Mouse (Mus musculus) midbrain, embryonic 16.5 days (tissue): ENCODE data around the gene Cir1. TPM values are rescaled to one million over a fixed set of nuclear protein-coding genes. Genes with fewer than 3 reads are reported as not detected.
A peak's percentile ranks its signal among the peaks of the same experiment; 100 is the strongest.

ENCODE experiments used
- ATAC-seq: fragments of 200-750 bp; cut with Nextera tagmentation; 2 replicates; pipeline ENCODE4 v1.8.0; 2017; ENCODE audit warnings: moderate TSS enrichment
- H3K27ac ChIP-seq: fragments of 300-500 bp; sonication (generic); 2 replicates; pipeline ENCODE4 v1.5.1; 2014; ENCODE audit warnings: mild to moderate bottlenecking, low read length, mixed read lengths
- H3K27me3 ChIP-seq: fragments of 300-500 bp; sonication (generic); 2 replicates; pipeline ENCODE4 v1.6.1; 2014; ENCODE audit warnings: low read depth, low read length, mixed read lengths; ENCODE audit not compliant: control insufficient read depth, insufficient read depth
- H3K36me3 ChIP-seq: fragments of 300-500 bp; sonication (generic); 2 replicates; pipeline ENCODE4 v1.6.1; 2014; ENCODE audit warnings: mild to moderate bottlenecking, low read length, moderate library complexity, mixed read lengths; ENCODE audit not compliant: control insufficient read depth, insufficient read depth
- H3K4me1 ChIP-seq: fragments of 300-500 bp; sonication (generic); 2 replicates; pipeline ENCODE4 v1.6.1; 2014; ENCODE audit warnings: mild to moderate bottlenecking, low read length, mixed read lengths; ENCODE audit not compliant: control insufficient read depth, insufficient read depth
- H3K4me2 ChIP-seq: fragments of 300-500 bp; sonication (generic); 2 replicates; pipeline ENCODE4 v1.6.1; 2014; ENCODE audit warnings: mild to moderate bottlenecking, low read length, mixed read lengths
- H3K4me3 ChIP-seq: fragments of 300-500 bp; sonication (generic); 2 replicates; pipeline ENCODE4 v1.5.1; 2014; ENCODE audit warnings: low read depth, mild to moderate bottlenecking, low read length, moderate library complexity, mixed read lengths
- H3K9ac ChIP-seq: fragments of 300-500 bp; sonication (generic); 2 replicates; pipeline ENCODE4 v1.6.1; 2014; ENCODE audit warnings: low read depth, low read length, mixed read lengths
- H3K9me3 ChIP-seq: fragments of 300-500 bp; sonication (generic); replicated peaks from 2 replicates; pipeline ENCODE4 v1.6.1; 2014; ENCODE audit warnings: mild to moderate bottlenecking, low read length, mixed read lengths; ENCODE audit not compliant: control insufficient read depth, poor library complexity, severe bottlenecking
- WGBS: fragments of 180-500 bp; shearing (Covaris S2); extraction: QIAGEN DNeasy Blood & Tissue Kit; methylation state at CpG from one replicate; pipeline ENCODE4 v1.1.7; 2014; 5-methylcytosine and 5-hydroxymethylcytosine counted together
- polyA plus RNA-seq: library from polyadenylated mRNA; unstranded; fragments of >200 nt; fragmentation: Nextera tagmentation; extraction: Ambion mirVana; gene quantifications from 2 replicates; pipeline ENCODE4 v1.2.1, GENCODE M21; 2015

The Cir1 gene
- polyA plus RNA-seq, 1 experiment from 2014 or later = 25.5 TPM

DNA sequence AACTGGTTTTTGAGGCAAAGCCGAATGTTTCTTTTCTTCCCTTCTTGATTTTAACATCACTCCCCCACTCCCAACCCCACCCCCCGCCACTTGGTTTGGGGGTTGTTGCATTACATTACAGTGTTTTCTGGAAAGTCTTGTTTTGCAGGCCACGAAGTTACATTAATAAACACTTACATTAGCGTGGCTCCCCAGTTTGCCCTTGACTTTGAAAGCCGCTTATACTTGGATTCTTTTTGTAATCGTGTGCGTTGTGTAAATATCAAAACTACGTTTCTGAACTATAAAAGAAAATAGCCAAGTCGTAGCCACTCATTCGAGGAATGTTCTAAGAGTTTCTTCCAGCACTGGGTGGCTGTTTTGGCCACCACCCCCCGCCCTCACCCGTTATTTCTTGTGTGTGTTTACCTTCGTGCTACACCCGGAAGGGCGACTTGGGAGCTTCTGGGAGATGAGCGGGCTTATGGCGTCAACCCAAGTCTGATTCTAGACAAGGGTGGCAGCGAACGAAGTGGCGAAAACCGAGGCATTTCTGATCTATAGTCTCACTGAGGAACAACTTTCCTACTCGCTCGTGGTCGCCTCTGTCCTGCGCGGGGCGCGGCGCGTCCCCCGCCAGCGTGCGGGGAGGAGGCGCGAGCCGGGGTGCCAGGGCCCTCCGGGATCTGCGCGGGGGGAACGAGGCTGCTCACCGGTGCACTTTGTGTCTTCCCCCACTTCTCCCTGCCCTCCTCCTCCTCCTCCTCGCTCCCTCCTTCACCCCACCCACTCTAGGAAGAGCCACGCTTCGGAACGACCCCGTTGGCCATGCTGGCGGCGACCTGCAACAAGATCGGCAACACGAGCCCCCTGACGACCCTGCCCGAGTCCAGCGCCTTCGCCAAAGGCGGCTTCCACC is 39.9 kb downstream of the Cir1 start:
- H3K4me2 ChIP-seq = peak overlapping the region; percentile 51

DNA sequence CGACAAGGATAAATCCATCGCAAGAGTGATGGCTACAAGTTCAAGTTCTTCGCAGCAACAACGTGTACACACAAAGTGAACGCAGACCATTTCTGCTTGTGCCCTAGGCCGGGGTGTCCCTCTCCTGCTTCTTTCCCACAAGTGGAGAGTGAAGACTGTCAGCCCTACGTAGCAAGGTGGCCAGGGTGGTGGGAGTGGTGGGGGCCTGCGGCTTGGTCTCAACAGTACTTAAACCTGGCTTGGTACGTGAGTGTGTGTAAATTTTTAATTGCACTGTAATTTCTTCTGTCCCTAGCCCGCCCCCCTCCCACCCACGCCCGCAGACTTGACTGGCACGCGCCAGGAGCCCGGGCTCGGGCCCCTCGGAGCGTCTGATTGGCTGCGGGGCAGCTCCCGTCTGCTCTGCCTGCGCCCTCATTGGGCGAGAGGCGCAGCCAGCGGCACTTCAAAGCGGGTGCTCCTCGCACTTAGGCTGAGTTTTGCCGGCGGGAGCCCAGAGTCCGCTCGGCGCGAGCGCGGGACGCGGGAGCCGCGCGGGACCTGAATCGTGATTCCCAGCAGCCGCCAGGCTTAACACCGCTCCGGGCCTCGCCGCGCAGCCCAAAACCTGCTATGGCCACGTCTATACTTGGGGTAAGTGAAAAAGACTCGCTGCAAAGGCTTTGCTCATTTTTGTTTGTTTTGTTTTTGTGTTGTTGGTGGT is 40.9 kb downstream of the Cir1 start, which contains the start of gene Sp9:
Sp9 (plus strand) TSS at position 467 of the 703 bp plus-strand sequence.
- peak; percentile 81 for ATAC-seq
- H3K27ac ChIP-seq = peak within 1 kb of the TSS; percentile 59
- under 1% methylated on average over 48 of the region's 48 CpGs for WGBS
- no peaks in the 10 kb centered on the region for H3K9me3 ChIP-seq
- H3K4me2 ChIP-seq = peak within 1 kb of the TSS; percentile 51
- peak within 1 kb of the TSS; percentile 39 for H3K4me3 ChIP-seq
- H3K4me1 ChIP-seq = peaks cover 21% of the 10 kb centered on the region
- H3K36me3 ChIP-seq = no peaks in the 10 kb centered on the region
- peaks cover 26% of the 10 kb centered on the region for H3K27me3 ChIP-seq
- H3K9ac ChIP-seq = peak within 1 kb of the TSS; percentile 38; the same call in 1 of the 2 replicates

More for the DNA sequence above, 39.9 kb downstream of the Cir1 start:
- Histone ChIP-seq H3K4me3 (peak overlapping the region; percentile 39), H3K27ac (peak overlapping the region; percentile 59), H3K4me1 (peaks cover 21% of the 10 kb centered on the region), H3K36me3 (no peaks in the 10 kb centered on the region), H3K27me3 (peaks cover 23% of the 10 kb centered on the region), H3K9me3 (no peaks in the 10 kb centered on the region), H3K9ac (peak overlapping the region; percentile 58; the same call in 1 of the 2 replicates)
- ATAC-seq = 0 out of 2 replicates have a peak, but pooled peaks have one; percentile 11
- WGBS = under 1% methylated on average over 54 of the region's 55 CpGs

DNA sequence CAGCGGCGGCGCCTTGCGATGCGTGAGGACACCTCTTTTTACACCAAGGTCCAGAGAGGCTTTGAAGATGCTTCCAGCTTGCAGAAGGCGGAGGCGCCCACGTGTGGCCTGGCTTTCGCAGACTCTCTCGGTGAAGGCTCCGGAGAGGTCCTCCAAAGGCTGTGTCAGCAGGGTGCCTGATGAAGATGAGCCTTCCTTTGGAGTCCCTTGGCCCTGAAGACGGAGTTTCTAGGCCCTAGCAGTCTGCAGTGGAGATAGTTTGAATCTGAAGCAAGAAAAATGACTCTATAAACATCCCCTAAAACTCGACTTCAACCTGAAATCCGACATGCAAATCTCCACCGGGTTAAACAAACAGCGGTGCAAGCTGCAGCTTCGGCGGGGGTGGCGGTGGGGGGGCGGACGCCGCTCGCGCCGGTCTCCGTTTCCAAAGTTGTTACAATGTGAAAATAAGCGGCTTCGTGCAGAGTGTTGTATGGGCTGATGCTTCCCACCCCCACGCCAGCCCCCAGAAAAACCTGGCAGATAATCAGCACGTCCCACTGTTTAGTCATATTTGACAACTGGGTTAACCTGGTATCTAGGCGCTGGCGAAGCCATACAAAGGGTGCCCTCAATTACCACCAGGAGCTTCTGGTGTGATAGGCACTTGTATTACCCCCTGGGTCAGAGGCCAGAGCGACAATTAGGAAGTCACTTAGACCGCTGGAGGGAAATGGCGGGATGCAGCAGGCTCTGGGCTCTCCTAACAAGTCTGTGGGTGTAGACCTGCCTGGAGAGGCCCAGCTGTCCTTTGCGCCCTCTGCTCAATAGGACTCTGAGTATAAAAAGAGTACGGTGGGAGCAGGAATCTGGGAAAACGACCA is 41.7 kb downstream of the Cir1 start:
- 1% methylated on average over 38 of the region's 38 CpGs for WGBS
- Histone ChIP-seq H3K27ac (peak overlapping the region; percentile 28; the same call in 1 of the 2 replicates), H3K9ac (no peak overlapping the region), H3K4me3 (peak overlapping the region; percentile 39), H3K9me3 (no peaks in the 10 kb centered on the region), H3K36me3 (no peaks in the 10 kb centered on the region), H3K4me2 (peak overlapping the region; percentile 37), H3K4me1 (peaks cover 21% of the 10 kb centered on the region), H3K27me3 (peaks cover 33% of the 10 kb centered on the region)
- 0 out of 2 replicates have a peak, but pooled peaks have one; percentile 12 for ATAC-seq

DNA sequence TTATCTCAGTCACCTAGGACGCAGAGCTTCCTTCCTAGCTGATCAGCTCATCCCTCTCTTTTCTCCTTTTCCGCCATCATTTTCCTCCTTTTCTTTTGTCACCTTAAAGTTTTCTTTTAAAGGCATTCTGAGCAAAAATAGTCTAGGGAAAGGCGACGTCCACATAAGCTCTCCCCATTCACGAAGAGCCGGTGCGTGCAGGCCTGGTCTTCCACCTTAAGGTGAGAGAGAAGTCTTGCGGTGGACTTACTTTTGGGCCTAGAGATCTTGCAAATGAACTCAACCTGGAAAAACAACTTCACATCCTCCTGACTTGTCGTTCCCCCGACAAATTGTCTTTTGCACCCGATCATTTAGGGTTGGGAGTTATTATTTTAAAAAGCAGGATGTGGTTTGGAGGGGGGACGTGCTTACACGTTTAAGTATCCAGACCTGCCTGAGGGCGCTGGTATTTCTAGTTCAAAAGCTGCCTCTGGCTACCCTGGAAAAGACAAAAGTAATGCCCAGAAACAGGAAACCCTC is 42.4 kb downstream of the Cir1 start:
- 3% methylated on average over 14 of the region's 14 CpGs for WGBS
- Histone ChIP-seq H3K4me3 (no peak overlapping the region), H3K4me2 (peak overlapping the region; percentile 37), H3K4me1 (peaks cover 21% of the 10 kb centered on the region), H3K9ac (no peak overlapping the region), H3K36me3 (no peaks in the 10 kb centered on the region), H3K9me3 (no peaks in the 10 kb centered on the region), H3K27ac (no peak overlapping the region), H3K27me3 (peaks cover 40% of the 10 kb centered on the region)
- no peak for ATAC-seq

DNA sequence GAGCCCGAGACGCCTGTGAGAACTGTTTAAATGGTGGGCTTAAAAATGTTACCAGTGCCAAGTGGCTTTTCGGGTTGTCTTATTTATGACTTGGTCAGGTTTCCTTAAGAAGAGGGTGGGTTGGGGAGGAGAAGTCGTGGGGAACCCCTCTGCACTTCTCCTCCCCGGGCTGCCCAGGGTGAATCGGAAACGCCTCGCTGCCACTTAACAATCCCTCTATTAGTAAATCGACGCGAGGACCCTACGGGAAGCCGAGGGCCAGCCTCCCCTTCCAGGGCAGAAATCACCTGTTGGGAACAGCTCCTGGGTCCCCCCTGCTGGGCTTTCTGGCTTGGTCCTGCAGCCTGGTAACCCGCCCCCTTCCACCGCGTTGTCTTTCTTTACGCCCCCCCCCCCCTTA is 42.8 kb downstream of the Cir1 start:
- 0% methylated on average over 16 of the region's 17 CpGs for WGBS
- no peak overlapping the region for H3K27ac ChIP-seq
- H3K9ac ChIP-seq = no peak overlapping the region
- H3K4me1 ChIP-seq = peaks cover 21% of the 10 kb centered on the region
- H3K4me2 ChIP-seq = 0 out of 2 replicates have a peak overlapping the region, but pooled peaks have one; percentile 12
- no peak for ATAC-seq
- no peaks in the 10 kb centered on the region for H3K9me3 ChIP-seq
- no peak overlapping the region for H3K4me3 ChIP-seq
- H3K27me3 ChIP-seq = peaks cover 43% of the 10 kb centered on the region
- H3K36me3 ChIP-seq = no peaks in the 10 kb centered on the region

DNA sequence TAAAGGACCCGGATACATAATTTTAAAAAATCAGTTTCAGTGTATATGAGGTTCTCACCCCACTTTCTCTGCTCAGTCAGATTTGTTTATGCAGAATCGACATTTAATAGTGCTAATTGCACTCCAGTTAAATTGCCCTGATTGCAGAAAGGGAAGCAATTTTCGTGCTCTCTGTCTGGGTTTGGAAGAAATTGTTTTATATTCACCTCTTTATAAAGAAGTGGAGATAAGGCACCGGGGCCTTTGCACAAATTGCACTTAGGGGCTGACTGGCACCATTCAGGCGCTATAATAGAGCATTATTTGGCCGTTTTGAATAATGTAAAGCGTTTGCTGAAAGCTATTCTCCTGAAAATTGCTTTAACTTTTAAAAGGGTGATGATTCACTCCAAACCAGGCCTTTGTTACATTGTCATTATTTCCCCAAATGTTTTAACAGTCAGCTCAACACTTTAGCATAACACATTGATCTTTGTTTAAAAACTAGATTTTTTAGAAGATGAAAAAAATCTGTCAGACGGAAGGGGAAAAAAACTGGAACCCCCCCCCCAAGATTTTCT is 43.6 kb downstream of the Cir1 start:
- Histone ChIP-seq H3K27me3 (peaks cover 49% of the 10 kb centered on the region), H3K9me3 (no peaks in the 10 kb centered on the region), H3K4me1 (peaks cover 23% of the 10 kb centered on the region), H3K4me2 (no peak overlapping the region), H3K4me3 (no peak overlapping the region), H3K36me3 (no peaks in the 10 kb centered on the region), H3K27ac (no peak overlapping the region), H3K9ac (no peak overlapping the region)
- 7% methylated on average over 8 of the region's 8 CpGs for WGBS
- ATAC-seq = no peak

DNA sequence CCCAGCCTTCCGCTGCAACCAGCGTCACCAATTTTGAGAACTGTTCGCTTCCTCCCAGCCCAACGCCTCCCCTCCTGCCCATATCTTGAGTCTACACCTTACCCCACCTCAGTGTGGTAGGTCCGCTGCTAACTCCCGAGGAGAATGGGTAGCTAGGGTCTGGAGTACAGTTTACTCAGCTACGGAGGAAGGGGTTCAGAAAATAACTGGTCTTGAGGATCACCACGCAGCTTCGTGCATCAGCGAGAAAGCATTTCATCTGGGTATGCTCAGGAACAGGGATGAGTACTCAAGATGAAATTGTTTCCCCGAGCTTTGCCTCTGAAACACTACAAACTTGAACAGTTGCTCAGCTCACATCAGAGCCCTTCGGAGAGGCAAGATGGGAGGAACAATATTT is 44.2 kb downstream of the Cir1 start:
- Histone ChIP-seq H3K9ac (no peak overlapping the region), H3K27me3 (peaks cover 51% of the 10 kb centered on the region), H3K4me2 (peak overlapping the region; percentile 4; the same call in 1 of the 2 replicates), H3K9me3 (no peaks in the 10 kb centered on the region), H3K4me1 (peaks cover 23% of the 10 kb centered on the region), H3K36me3 (no peaks in the 10 kb centered on the region), H3K4me3 (no peak overlapping the region), H3K27ac (no peak overlapping the region)
- ATAC-seq = no peak
- WGBS = 3% methylated on average over 12 of the region's 12 CpGs

DNA sequence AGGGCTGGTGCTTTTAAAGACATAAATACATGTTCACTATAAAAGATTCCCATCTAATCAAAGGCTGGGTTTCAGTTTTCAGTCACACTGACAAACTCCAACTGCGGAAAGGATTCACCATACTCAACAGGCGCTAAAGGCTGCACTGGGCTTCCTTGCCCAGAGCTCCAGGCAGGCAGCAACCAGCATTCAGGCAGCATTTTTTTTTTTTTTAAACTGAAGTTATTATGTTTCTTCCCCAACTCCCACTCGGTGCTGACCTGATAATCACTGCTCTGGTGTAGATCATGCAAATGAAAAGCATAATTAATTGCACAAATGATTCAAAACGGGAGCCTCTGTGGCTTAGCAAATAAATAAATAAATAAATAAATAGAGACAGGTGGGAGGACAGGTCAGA is 44.7 kb downstream of the Cir1 start:
- Histone ChIP-seq H3K36me3 (no peaks in the 10 kb centered on the region), H3K9me3 (no peaks in the 10 kb centered on the region), H3K4me1 (peaks cover 19% of the 10 kb centered on the region), H3K4me2 (no peak overlapping the region), H3K9ac (no peak overlapping the region), H3K27ac (no peak overlapping the region), H3K4me3 (no peak overlapping the region), H3K27me3 (peaks cover 55% of the 10 kb centered on the region)
- ATAC-seq = no peak
- WGBS = 3% methylated on average over 4 of the region's 4 CpGs
